Mouse (Mus musculus): ENCODE measurements around the gene Slc23a3. TPM values are rescaled to one million over a fixed set of nuclear protein-coding genes. Genes with fewer than 3 reads are reported as not detected.

Slc23a3 gene
- 9.8 and 11.3 TPM in 2 replicates for polyA plus RNA-seq (2015; fragmentation: Nextera tagmentation; extraction: Ambion mirVana)

DNA sequence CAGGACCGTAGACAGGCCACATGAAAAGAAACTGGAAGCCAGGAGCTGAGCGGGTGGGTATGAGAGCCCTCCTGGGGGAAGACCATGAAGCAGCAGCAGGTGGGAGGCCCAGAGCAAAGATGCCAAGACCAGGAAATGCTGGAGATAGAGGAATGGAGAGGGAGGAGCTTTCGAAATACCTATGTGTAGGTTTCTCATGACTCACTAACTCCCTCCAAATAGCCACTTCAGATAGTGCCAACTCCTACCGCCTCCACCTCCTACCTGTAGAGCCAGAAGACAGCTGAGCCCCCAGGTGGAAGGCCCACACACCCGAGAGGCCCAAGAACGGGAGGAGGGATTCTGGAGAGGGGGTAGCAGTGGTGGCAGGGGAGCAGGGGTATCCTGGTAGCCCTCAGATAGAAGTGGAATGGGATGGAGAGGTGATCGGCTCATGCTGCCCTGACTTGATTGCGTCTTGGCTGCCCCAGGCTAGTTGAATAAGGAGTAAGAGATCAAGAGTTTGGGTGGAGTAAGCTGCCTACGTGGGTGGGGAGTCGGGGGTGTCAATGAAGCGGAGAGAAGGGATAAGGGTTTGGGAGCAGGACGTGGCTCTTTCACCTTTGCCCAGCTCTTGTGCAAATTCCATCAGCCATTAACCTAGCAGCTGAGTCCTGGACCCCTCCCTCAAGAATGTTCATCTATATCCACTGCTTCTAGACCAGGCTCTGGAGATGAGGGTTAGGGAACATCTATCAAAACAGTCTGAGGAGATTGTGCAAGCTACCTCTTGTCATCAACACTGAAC is at the start of gene Slc23a3:
Gene Slc23a3, minus strand, starts transcription at position 470 of the 787 bp plus-strand sequence.
- no peak for TF ChIP-seq CTCF (IDR thresholded peaks at IDR 0.05; ENCODE audit: low read depth)
- peak within 1 kb of the TSS; percentile 47; the same call in 1 of the 2 replicates for H3K27ac ChIP-seq
- no peaks in the 10 kb centered on the region for H3K4me1 ChIP-seq (replicated peaks; ENCODE audit: insufficient read depth, low read length)
- H3K4me3 ChIP-seq (replicated peaks; ENCODE audit: low read depth, low read length) = no peak within 1 kb of the TSS
- peak; percentile 85 for ATAC-seq (replicated peaks; ENCODE audit: low FRiP score, low read depth)
- H3K9ac ChIP-seq (ENCODE audit: low read depth, low read length) = no peak within 1 kb of the TSS
- peak; percentile 42 for DNase-seq (ENCODE audit: low spot score)
- WGBS = 43% methylated on average over 12 of the region's 12 CpGs
- H3K36me3 ChIP-seq (ENCODE audit: insufficient read depth, low read length) = peaks cover 16% of the 10 kb centered on the region
- H3K4me2 ChIP-seq (ENCODE audit: low read length) = peak within 1 kb of the TSS; percentile 33; the same call in 1 of the 2 replicates
- H3K27me3 ChIP-seq (ENCODE audit: insufficient read depth, low read length) = no peaks in the 10 kb centered on the region
- no peaks in the 10 kb centered on the region for H3K9me3 ChIP-seq (replicated peaks; ENCODE audit: low read length)

DNA sequence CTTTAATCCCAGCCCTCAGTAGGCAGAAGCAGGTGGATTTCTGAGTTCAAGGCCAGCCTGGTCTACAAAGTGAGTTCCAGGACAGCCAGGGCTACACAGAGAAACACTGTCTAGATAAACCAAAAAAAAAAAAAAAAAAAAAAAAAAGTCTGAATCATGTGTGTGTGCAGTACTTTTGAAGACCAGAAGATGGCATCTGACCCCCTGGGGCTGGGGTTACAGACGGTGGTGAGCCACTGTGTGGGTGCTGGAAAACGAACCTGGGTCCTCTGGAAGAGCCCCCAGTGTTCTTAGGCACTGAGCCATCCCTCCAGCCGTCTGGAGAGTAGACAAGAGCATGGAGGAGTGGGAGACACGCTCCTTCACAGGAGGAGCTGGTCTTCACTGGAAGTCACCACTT is 48.5 kb upstream of the Slc23a3 start:
- ATAC-seq (replicated peaks; ENCODE audit: low FRiP score, low read depth) (no peak), DNase-seq (ENCODE audit: low spot score) (no peak)
- Histone ChIP-seq H3K4me2 (ENCODE audit: low read length) (no peak overlapping the region), H3K9me3 (replicated peaks; ENCODE audit: low read length) (no peaks in the 10 kb centered on the region), H3K9ac (ENCODE audit: low read depth, low read length) (no peak overlapping the region), H3K4me3 (replicated peaks; ENCODE audit: low read depth, low read length) (no peak overlapping the region), H3K27ac (no peak overlapping the region), H3K27me3 (ENCODE audit: insufficient read depth, low read length) (no peaks in the 10 kb centered on the region), H3K4me1 (replicated peaks; ENCODE audit: insufficient read depth, low read length) (peaks cover 6% of the 10 kb centered on the region), H3K36me3 (ENCODE audit: insufficient read depth, low read length) (peaks cover 42% of the 10 kb centered on the region)
- WGBS = 76% methylated on average over 4 of the region's 4 CpGs
- peak; percentile 25; the same call in 1 of the 2 replicates for TF ChIP-seq CTCF (IDR thresholded peaks at IDR 0.05; ENCODE audit: low read depth)

DNA sequence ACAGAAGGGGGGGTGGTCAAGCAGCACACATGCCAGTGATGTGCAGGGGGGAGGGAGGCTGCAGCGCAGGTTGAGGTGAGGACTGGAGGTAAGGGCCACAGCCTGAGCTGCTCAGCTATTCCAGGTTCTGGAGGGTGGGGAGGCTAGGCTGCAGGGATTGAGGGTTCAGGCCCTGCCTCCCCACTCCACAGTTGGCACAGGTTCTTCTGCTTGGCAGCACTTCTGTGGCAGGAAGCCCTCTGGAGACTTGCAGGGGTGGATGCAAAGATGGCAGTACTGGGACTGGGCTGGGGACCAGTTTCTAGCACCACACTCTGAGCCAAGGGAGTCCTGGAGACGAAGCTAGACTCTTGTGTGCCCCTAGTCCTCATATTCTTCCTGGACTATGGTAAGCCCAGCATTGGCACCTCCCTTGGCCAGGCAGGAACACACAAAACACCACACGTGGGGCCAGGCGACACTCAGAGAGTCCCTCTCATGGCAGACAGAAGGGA is 47.7 kb upstream of the Slc23a3 start:
- no peak overlapping the region for H3K4me2 ChIP-seq (ENCODE audit: low read length)
- no peak overlapping the region for H3K9ac ChIP-seq (ENCODE audit: low read depth, low read length)
- H3K27ac ChIP-seq = no peak overlapping the region
- no peaks in the 10 kb centered on the region for H3K27me3 ChIP-seq (ENCODE audit: insufficient read depth, low read length)
- TF ChIP-seq CTCF (IDR thresholded peaks at IDR 0.05; ENCODE audit: low read depth) = no peak
- peaks cover 6% of the 10 kb centered on the region for H3K4me1 ChIP-seq (replicated peaks; ENCODE audit: insufficient read depth, low read length)
- no peaks in the 10 kb centered on the region for H3K9me3 ChIP-seq (replicated peaks; ENCODE audit: low read length)
- no peak for DNase-seq (ENCODE audit: low spot score)
- 84% methylated on average over 4 of the region's 4 CpGs for WGBS
- no peak for ATAC-seq (replicated peaks; ENCODE audit: low FRiP score, low read depth)
- no peak overlapping the region for H3K4me3 ChIP-seq (replicated peaks; ENCODE audit: low read depth, low read length)
- H3K36me3 ChIP-seq (ENCODE audit: insufficient read depth, low read length) = peaks cover 38% of the 10 kb centered on the region

GRCm38 (mm10) chr1:75180741-75181140 is 47.1 kb upstream of the Slc23a3 start:
- Histone ChIP-seq H3K4me3 (replicated peaks; ENCODE audit: low read depth, low read length) (peak overlapping the region; percentile 53; the same call in 1 of the 2 replicates), H3K4me1 (replicated peaks; ENCODE audit: insufficient read depth, low read length) (peaks cover 6% of the 10 kb centered on the region), H3K9me3 (replicated peaks; ENCODE audit: low read length) (no peaks in the 10 kb centered on the region), H3K9ac (ENCODE audit: low read depth, low read length) (peak overlapping the region; percentile 37; the same call in 1 of the 2 replicates), H3K27me3 (ENCODE audit: insufficient read depth, low read length) (no peaks in the 10 kb centered on the region), H3K4me2 (ENCODE audit: low read length) (peak overlapping the region; percentile 96; the same call in 1 of the 2 replicates), H3K36me3 (ENCODE audit: insufficient read depth, low read length) (peaks cover 33% of the 10 kb centered on the region), H3K27ac (peak overlapping the region; percentile 31; the same call in 1 of the 2 replicates)
- WGBS = 25% methylated on average over 7 of the region's 7 CpGs
- DNase-seq (ENCODE audit: low spot score) (no peak), ATAC-seq (replicated peaks; ENCODE audit: low FRiP score, low read depth) (no peak; the same call in 1 of the 2 replicates)
- no peak for TF ChIP-seq CTCF (IDR thresholded peaks at IDR 0.05; ENCODE audit: low read depth)

- Histone ChIP-seq H3K4me2 (ENCODE audit: low read length) (peak within 1 kb of the TSS; percentile 96), H3K27ac (peak within 1 kb of the TSS; percentile 31), H3K4me1 (replicated peaks; ENCODE audit: insufficient read depth, low read length) (peaks cover 6% of the 10 kb centered on the region), H3K9ac (ENCODE audit: low read depth, low read length) (peak within 1 kb of the TSS; percentile 66), H3K36me3 (ENCODE audit: insufficient read depth, low read length) (peaks cover 32% of the 10 kb centered on the region), H3K27me3 (ENCODE audit: insufficient read depth, low read length) (no peaks in the 10 kb centered on the region), H3K9me3 (replicated peaks; ENCODE audit: low read length) (no peaks in the 10 kb centered on the region), H3K4me3 (replicated peaks; ENCODE audit: low read depth, low read length) (peak within 1 kb of the TSS; percentile 53)
- ATAC-seq (replicated peaks; ENCODE audit: low FRiP score, low read depth) = peak; percentile 89
- DNase-seq (ENCODE audit: low spot score) = peak; percentile 97
- no peak for TF ChIP-seq CTCF (IDR thresholded peaks at IDR 0.05; ENCODE audit: low read depth)
- under 1% methylated on average over 31 of the region's 31 CpGs for WGBS
These were observed 46.5 kb upstream of the Slc23a3 start, which contains the start of gene Abcb6 for GRCm38 (mm10) chr1:75180105-75180590. Gene Abcb6, minus strand, starts transcription at chr1:75180392.

- peaks cover 6% of the 10 kb centered on the region for H3K4me1 ChIP-seq (replicated peaks; ENCODE audit: insufficient read depth, low read length)
- 6% methylated on average over 23 of the region's 23 CpGs for WGBS
- H3K4me2 ChIP-seq (ENCODE audit: low read length) = peak overlapping the region; percentile 96
- TF ChIP-seq CTCF (IDR thresholded peaks at IDR 0.05; ENCODE audit: low read depth) = no peak
- no peaks in the 10 kb centered on the region for H3K27me3 ChIP-seq (ENCODE audit: insufficient read depth, low read length)
- peaks cover 27% of the 10 kb centered on the region for H3K36me3 ChIP-seq (ENCODE audit: insufficient read depth, low read length)
- peak overlapping the region; percentile 53 for H3K4me3 ChIP-seq (replicated peaks; ENCODE audit: low read depth, low read length)
- H3K9ac ChIP-seq (ENCODE audit: low read depth, low read length) = peak overlapping the region; percentile 66
- DNase-seq (ENCODE audit: low spot score) (no peak), ATAC-seq (replicated peaks; ENCODE audit: low FRiP score, low read depth) (no peak; the same call in none of the 2 replicates)
- no peaks in the 10 kb centered on the region for H3K9me3 ChIP-seq (replicated peaks; ENCODE audit: low read length)
- H3K27ac ChIP-seq = no peak overlapping the region; the same call in 1 of the 2 replicates
These were observed 45.8 kb upstream of the Slc23a3 start for GRCm38 (mm10) chr1:75179334-75180104.

All from kidney, postnatal 0 days (tissue).